In genomic region chr4:136349616-136350015, GRCm38 (mm10) we compare ENCODE assay signal across 16 mouse cellular contexts.
"Had no signal": no experiment of that assay in that cellular context is flagged by ENCODE, and none has a peak within 500 bp of the region (broad histone marks: within the 10 kb centered on the region; RNA-seq: fewer than 3 reads in every experiment).

No protein-coding gene starts in this region.

- H3K27me3 ChIP-seq: neural tube, embryonic 13.5 days; neural tube, embryonic 15.5 days; stomach, embryonic 15.5 days had no signal

- H3K9me3 ChIP-seq: neural tube, embryonic 13.5 days; neural tube, embryonic 15.5 days; stomach, embryonic 15.5 days had no signal

- H3K4me2 ChIP-seq: neural tube, embryonic 13.5 days; neural tube, embryonic 15.5 days; stomach, embryonic 15.5 days had no signal

- DNase-seq: retina, postnatal 1 day; right cerebral cortex, adult 18-20 months; right cerebral cortex, postnatal 14 days; right cerebral cortex, postnatal 25 days; right cerebral cortex, postnatal 4 days; spleen, adult 18-20 months; thymus, adult 18-20 months; thymus, adult 2 months; thymus, postnatal 14 days; thymus, postnatal 25 days; thymus, postnatal 36 days; thymus, postnatal 4 days had no signal

- H3K4me3 ChIP-seq: neural tube, embryonic 13.5 days; neural tube, embryonic 15.5 days; stomach, embryonic 15.5 days had no signal

- H3K9ac ChIP-seq: neural tube, embryonic 13.5 days; neural tube, embryonic 15.5 days; stomach, embryonic 15.5 days had no signal

- H3K27ac ChIP-seq: neural tube, embryonic 13.5 days; neural tube, embryonic 15.5 days; stomach, embryonic 15.5 days; stomach, postnatal 0 days had no signal

- H3K4me1 ChIP-seq: neural tube, embryonic 13.5 days; neural tube, embryonic 15.5 days; stomach, embryonic 15.5 days had no signal
